Mouse (Mus musculus): ENCODE measurements around the gene Npnt.

Npnt gene

DNA sequence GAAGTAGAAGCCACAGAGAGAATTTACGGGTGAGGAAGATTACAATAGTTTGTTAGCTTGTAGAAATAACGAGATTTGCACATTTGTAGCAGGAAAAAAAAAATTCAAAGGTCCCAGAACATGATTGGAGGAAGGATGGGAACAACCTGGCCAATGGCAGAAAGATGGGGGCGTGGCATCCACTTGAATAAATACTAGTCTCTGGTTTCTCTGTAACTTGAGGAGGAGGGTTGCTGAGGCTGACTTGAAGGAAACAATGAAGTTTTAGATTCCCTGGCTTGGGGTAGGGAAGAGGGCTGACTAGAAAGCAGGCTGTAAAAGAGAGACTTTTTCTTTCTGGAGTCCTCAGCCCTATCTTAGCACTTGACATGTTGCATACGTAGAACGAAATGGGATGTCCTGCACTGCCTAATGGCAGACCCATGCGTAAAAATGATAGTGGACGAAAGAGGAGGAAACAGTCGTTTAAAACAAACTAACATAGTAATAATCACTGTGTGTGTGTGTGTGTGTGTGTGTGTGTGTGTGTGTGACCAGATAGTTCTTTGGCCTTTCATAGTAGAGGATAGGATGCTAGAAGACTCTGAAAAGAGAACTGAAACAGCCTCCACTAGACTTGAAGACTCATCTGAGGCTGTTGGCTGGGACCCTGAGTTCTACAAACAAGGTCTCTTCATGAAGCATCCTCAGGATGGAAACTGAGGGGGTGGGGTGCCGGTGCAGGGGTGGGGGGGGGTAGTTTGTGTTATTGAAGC lies 94.5 kb downstream of the Npnt start:
- peak; percentile 84 for DNase-seq (ENCODE audit: low spot score)

GRCm38 (mm10) chr3:132854271-132854670 lies 95.8 kb downstream of the Npnt start:
- no peak for DNase-seq (ENCODE audit: low spot score)

DNA sequence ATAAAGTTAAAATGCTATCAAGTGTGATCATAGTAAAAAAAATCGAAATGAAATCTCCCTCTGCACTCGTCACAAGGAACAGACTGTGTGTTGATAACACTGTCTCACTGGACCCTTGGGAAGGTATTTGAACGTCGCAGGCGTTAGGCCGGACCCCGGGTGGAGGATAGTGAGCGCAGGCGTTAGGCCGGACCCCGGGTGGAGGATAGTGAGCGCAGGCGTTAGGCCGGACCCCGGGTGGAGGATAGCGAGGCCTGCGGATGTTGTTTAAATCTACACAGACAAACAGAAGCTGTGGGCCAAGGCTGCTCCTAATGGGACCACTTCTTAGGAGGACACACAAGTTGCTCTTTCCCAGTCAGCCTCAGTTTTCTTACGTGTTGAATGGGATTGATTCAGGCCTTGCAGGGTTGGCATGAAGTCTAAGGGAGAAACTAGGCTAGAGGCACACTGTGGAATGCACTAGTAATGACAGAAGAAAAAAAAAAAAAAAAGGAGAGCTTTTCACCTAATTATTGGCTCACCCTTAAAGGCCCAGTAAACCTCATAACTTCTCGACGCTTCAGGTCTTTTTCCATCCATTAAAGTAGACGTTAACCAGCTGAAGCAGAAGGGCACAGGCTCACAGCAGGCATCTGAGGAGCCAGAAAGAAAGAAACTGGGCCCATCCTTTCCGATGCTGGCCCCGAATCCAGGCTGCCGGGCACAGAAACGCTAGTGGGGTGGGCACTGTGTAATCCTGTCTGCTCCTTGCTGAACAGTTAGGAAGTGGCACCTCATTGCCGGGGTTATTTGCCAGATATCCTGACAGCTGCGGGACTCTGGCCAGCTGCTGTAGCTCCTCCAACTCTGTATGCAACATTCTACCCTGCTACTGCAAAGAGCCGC lies 98.0 kb downstream of the Npnt start:
- DNase-seq (ENCODE audit: low spot score): no peak

GRCm38 (mm10) chr3:132851417-132851816 lies 98.7 kb downstream of the Npnt start:
- no peak for DNase-seq (ENCODE audit: low spot score)

DNA sequence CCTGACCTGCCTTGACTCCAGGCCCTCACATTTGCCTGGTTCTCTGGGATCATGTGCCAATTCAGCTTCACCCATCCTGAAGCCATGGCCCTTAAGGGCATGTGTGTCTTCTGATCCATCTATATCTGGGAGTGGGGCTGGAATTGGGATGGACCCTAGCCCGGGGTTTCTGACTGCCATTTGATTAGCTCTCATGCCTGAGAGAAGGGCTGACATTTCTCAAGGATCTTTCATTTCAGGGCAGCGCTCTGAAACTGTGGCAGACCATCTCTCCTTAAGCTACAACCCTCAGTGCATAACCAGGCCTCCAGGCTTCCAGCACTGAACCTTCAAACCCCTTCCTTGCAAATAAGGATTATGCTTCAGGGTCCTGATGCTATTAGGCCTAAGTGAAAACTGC lies 99.7 kb downstream of the Npnt start:
- no peak for DNase-seq (ENCODE audit: low spot score)

DNA sequence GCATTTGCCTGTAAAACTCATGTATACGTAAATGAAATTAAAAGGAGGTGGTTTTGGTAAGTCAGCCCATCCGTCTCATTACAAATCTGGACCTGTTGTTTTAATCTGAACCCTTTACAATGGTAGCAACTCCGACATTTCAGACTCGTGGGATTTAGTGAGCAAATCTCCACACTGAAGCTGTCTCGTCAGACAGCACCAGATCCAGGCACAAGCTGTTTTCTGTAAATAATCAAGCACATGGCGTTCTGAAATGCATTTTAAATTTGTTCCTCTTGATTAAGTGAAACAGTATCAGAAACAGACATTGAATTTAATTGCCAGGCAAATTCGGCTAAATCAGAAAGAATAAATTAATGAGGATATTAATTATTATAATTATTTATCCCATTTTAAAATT lies 100.4 kb downstream of the Npnt start:
- no peak for DNase-seq (ENCODE audit: low spot score)

DNA sequence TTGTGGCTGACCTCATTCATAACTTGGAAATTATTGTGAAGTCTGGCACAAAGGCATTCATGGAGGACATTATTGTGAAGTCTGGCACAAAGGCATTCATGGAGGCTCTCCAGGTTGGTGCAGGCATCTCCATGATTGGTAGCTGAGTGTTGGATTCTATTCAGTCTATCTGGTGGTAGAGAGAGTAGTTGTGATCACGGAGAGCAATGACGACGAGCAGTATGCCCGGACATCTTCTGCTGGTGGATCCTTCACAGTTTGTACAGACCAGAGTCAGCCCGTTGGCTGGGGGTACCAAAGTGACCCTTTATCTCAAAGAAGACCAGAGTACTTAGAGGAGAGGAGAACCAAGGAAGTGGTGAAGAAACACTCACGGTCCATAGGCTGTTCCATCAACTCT lies 107.4 kb downstream of the Npnt start:
- no peak for DNase-seq (ENCODE audit: low spot score)

DNA sequence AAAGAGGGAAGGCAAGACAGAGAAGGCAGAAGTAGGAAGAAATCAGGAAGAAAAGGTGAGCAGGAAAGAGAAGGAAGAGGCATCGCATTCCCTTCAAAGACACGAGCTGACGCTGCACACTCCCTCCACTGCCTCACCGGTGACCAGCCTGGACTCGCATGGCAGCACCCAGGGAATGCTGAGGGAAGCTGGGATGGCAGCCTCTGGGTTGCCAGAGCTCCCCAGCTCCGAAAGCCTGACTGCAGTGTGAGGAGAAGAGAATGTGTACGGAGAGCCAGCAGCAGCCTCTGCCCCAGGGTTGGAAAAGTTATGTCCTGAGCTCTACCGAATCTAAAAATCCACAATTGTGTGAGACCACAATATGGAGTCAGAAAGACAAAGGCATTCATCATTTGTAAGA lies 110.6 kb downstream of the Npnt start:
- DNase-seq (ENCODE audit: low spot score): no peak

DNA sequence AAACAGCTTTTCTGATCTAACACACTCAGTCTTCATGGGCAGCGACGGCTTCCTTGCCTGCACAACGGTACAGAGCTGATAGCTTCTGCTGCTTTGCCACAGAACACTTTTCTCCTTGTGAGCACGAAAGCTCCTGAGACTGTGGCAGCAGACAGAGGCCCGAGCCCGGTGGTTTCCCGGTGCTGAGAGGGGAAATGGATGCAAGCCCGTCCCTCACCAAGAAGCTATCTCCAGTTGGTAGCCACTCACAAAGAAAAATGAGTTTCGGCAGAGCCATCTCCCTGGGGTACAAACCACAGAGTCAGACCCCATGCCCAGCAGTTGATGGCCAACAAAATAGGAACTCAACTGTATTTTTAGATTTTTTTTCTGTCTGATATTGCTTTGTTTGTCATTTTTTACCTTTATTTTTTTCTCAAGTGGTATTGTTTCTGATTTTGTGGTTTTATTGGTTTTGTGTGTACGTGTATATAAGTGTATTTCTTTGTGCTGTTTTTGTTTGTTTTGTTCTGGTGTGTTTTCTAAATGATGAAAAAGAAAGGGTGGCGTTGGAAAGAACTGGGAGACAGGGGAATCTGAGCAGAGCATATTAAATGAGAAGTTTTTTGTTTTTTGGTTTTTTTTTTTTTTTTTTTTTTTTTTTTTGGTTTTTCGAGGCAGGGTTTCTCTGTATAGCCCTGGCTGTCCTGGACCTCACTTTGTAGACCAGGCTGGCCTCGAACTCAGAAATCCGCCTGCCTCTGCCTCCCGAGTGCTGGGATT lies 111.3 kb downstream of the Npnt start:
- DNase-seq (ENCODE audit: low spot score): no peak

- DNase-seq (ENCODE audit: low spot score): no peak
Measured at GRCm38 (mm10) chr3:132837134-132837533, 113.0 kb downstream of the Npnt start.

- no peak for DNase-seq (ENCODE audit: low spot score)
Measured at GRCm38 (mm10) chr3:132835118-132835794, 114.8 kb downstream of the Npnt start.

Measured in embryo, embryonic 10 days (tissue).